Mouse (Mus musculus): Measurements from ENCODE around the gene Pnpla3. TPM values are rescaled to one million over a fixed set of nuclear protein-coding genes. Genes with fewer than 3 reads are reported as not detected.

Pnpla3 gene
- polyA plus RNA-seq, 1 experiment: 9.2 TPM

DNA sequence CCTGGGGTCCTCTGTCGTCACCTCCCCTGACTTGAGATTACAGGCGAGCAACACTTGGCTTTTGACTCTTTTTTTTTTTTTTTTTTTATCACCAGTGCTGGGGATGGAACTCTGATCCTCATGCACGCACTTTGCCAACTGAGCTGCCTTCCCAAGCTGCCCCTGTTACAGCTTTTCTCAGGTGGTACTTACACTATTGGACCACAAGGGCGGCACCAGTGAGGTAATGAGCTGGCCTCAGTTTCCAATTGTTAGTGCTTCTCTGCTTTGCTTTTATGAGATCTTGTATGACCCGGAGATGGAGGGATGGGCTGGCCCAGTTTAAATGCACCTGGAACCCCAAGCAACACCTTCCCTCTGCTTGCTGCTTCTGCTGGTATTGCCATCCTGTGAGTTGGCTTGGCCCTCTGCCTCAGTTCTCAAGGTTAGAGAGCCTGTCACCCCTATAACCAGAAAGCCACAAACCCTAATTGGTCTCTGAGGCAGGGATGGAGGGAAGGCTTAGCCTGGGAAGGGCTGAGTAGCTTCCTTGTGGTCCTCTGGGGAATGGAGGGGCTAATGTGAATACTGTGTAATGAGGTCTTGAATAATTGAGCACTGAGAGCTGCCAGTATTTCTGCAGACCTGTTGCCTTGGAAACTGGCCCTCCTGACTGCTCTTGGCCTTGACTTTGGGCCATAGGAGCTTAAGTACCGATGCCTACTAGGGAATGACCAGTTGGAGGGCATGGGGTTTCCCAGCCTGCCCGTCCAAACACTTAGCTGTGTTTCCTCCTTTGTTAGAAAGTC is 67.4 kb downstream of the Pnpla3 start:
- TF ChIP-seq POLR2A (IDR thresholded peaks at IDR 0.05; ENCODE audit: borderline replicate concordance, extremely low read depth, insufficient read depth, insufficient read length, poor library complexity, severe bottlenecking) (no peak), CTCF (IDR thresholded peaks at IDR 0.05; ENCODE audit: borderline replicate concordance, extremely low read depth, insufficient read depth, insufficient read length) (peak; percentile 27; the same call in 1 of the 2 replicates)
- DNase-seq (ENCODE audit: low read depth): peak; percentile 81

GRCm38 (mm10) chr15:84235646-84236045 is 68.0 kb downstream of the Pnpla3 start:
- DNase-seq (ENCODE audit: low read depth): no peak
- TF ChIP-seq POLR2A (IDR thresholded peaks at IDR 0.05; ENCODE audit: borderline replicate concordance, extremely low read depth, insufficient read depth, insufficient read length, poor library complexity, severe bottlenecking) (no peak), CTCF (IDR thresholded peaks at IDR 0.05; ENCODE audit: borderline replicate concordance, extremely low read depth, insufficient read depth, insufficient read length) (no peak)

Other genes starting within 250 kb of the Pnpla3 start
- gene Efcab6, start 102.5 kb upstream of the Pnpla3 start, polyA plus RNA-seq (2012; rRNA removed): 1.1 and 1.5 TPM in 2 replicates
- 96.9 and 102 TPM in 2 replicates for gene Sult4a1, start 62.1 kb upstream of the Pnpla3 start, polyA plus RNA-seq (2012; rRNA removed)
- gene Pnpla5, start 44.7 kb upstream of the Pnpla3 start, polyA plus RNA-seq (2012; rRNA removed): not detected in 2 replicates
- gene Samm50, start 24.4 kb downstream of the Pnpla3 start, polyA plus RNA-seq (2012; rRNA removed): 18.7 and 30.8 TPM in 2 replicates
- 11.5 and 19.3 TPM in 2 replicates for gene Parvb, start 64.2 kb downstream of the Pnpla3 start, polyA plus RNA-seq (2012; rRNA removed)
- gene Parvg, start 156.2 kb downstream of the Pnpla3 start, polyA plus RNA-seq (2012; rRNA removed): 1.3 and 1.5 TPM in 2 replicates